Mouse (Mus musculus) myocyte (in vitro differentiated cells): Measurements from ENCODE around the gene Uggt1.

ENCODE experiments used
- CEBPB ChIP-seq: IDR thresholded peaks from 2 replicates; pipeline ENCODE4 v1.6.1; 2011; ENCODE audit warnings: mild to moderate bottlenecking, moderate library complexity; ENCODE audit not compliant: poor library complexity, insufficient read depth, severe bottlenecking
- MAX ChIP-seq: IDR thresholded peaks from one replicate; pipeline ENCODE4 v1.6.1; 2011; ENCODE audit warnings: low read depth, mild to moderate bottlenecking, control low read depth
- MYOD1 ChIP-seq, 3 experiments: IDR thresholded peaks; one replicate each; pipeline ENCODE4 v1.6.1; 2011; ENCODE audit warnings: control low read depth in 2 of 3, low read depth in 2 of 3, mild to moderate bottlenecking in 2 of 3, moderate library complexity in 1 of 3; ENCODE audit not compliant: insufficient read length in 2 of 3, control insufficient read depth in 1 of 3
- MYOG ChIP-seq, 3 experiments: IDR thresholded peaks; one replicate each; pipeline ENCODE4 v1.6.1; 2011; ENCODE audit warnings: control low read depth in 2 of 3, low read depth in 2 of 3, mild to moderate bottlenecking in 2 of 3; ENCODE audit not compliant: insufficient read length in 2 of 3, control insufficient read depth in 1 of 3, insufficient read depth in 1 of 3
- POLR2A ChIP-seq: IDR thresholded peaks from one replicate; pipeline ENCODE4 v1.6.1; 2011; ENCODE audit warnings: low read depth, mild to moderate bottlenecking, control low read depth, moderate library complexity; ENCODE audit not compliant: insufficient read length
- POLR2AphosphoS2 ChIP-seq: IDR thresholded peaks from one replicate; pipeline ENCODE4 v1.6.1; 2011; ENCODE audit warnings: low read depth, control low read depth; ENCODE audit not compliant: insufficient read length
- REST ChIP-seq: IDR thresholded peaks from one replicate; pipeline ENCODE4 v1.6.1; 2011; ENCODE audit warnings: mild to moderate bottlenecking, control low read depth, moderate library complexity; ENCODE audit not compliant: insufficient read depth, insufficient read length
- TCF3 ChIP-seq: IDR thresholded peaks from one replicate; pipeline ENCODE4 v1.6.1; 2011; ENCODE audit warnings: low read depth, control low read depth; ENCODE audit not compliant: insufficient read length

- TF ChIP-seq POLR2A: no peak
- TF ChIP-seq MAX: no peak
- TF ChIP-seq MYOG (IDR thresholded peaks at IDR 0.05; ENCODE audit: control insufficient read depth in 1 of 3, insufficient read depth in 1 of 3, insufficient read length in 2 of 3, low read depth in 2 of 3): no peak
- TF ChIP-seq MYOD1 (IDR thresholded peaks at IDR 0.05; ENCODE audit: control insufficient read depth in 1 of 3, insufficient read length in 2 of 3, low read depth in 2 of 3): no peak
- TF ChIP-seq CEBPB: no peak
- no peak for TF ChIP-seq TCF3
- no peak for TF ChIP-seq POLR2AphosphoS2
- no peak for TF ChIP-seq REST
Measured at GRCm38 (mm10) chr1:36173461-36173860, 71.1 kb downstream of the Uggt1 start.
